Mouse (Mus musculus): ENCODE results near the gene Hoxd11.

The Hoxd11 gene

DNA sequence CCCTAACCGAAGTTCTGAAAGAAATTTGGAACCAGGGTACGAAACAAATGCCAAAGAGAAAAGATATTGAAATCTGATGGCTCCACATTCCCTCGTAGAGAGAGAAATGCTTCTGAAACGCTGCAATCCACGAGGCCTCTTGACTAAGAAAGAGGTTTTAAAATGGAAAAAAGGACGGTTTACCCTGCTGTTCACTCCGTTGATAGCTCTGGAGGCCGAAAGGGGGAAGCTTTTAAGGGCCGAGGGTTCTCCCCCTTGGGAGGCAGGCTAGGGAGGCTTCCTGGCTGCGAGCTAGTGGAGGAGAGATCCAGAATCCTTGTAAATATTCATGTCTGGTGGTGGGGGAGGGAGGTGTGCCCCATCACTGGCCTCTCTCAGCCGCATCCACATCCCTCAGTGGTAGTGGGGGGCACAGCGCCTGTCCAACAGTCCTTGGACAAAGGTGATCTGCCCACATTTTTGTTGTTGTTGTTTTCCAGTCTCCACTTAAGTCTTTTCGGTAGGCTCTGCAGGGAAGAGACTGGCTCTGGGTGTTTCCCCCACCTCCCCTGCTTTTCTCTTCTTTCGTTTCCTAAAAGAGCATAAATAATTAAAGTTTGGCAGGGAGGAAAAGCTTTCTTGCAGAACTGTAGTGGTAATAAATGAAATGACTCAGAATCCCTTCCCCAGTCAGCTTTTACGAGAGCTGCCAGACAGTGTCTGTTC, at the start of gene Hoxd11:
TSS of gene Hoxd11 (plus strand) at position 667 of the 705 bp plus-strand sequence.
- DNase-seq (ENCODE audit: low read depth), result no peak

GRCm38 (mm10) chr2:74635412-74635811, 43.9 kb upstream of the Hoxd11 start:
- DNase-seq (ENCODE audit: low read depth), result no peak

- DNase-seq (ENCODE audit: low read depth), result no peak
Measured at GRCm38 (mm10) chr2:74642431-74642830, 36.9 kb upstream of the Hoxd11 start.

- no peak for DNase-seq (ENCODE audit: low read depth)
Measured at GRCm38 (mm10) chr2:74645631-74646030, 33.7 kb upstream of the Hoxd11 start.

- no peak for DNase-seq (ENCODE audit: low read depth)
Measured at GRCm38 (mm10) chr2:74647082-74647864, 32.1 kb upstream of the Hoxd11 start.

DNA sequence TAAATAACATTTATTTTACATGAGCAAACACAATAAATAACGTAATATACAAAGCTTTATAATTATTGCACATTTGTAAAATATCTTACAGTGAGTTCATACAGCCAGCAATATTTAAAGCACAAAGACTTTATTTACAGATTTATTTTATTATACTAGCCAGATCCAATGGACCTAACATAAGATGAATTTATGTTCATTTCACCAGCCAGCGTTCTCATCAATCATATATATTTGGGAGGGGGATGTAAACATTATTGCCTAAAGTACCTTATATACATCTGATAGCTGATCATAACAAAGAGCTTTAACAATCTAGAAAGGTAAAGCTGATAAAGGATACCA, 26.4 kb upstream of the Hoxd11 start:
- no peak for DNase-seq (ENCODE audit: low read depth)

DNA sequence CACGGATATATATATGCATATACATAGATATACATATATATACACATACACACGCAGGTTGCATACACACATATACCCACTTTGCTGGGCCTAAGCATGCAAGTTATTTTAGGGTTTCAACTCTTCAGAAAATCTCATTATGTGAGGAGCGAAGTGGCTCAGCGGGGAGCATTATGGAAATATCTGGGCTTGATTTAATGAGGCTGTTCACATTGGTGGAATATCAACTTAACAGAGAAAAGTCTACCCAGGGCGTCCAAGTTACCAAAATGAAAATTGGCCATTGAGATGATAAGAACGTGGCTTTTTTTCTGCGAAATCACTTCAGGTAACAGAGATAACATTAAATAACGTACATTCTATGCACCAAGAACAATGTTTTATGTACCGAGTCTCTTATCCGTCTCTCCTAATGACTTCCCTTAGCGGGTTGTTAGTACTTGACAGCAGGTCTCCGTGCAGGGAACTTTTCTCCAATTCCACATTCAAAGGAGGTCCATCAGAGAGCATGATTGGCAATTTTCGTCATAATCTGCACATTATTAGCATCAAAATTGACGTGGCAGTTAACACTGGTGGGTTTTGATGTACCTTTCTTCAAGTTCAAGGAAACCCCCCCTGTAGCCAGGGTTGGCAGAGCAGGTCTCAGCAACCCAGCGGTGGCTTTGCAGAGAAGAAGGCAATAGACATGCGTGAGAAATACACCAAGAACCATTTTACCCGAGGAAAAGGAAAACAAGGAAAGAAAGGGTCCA, 25.4 kb upstream of the Hoxd11 start:
- no peak for DNase-seq (ENCODE audit: low read depth)

DNA sequence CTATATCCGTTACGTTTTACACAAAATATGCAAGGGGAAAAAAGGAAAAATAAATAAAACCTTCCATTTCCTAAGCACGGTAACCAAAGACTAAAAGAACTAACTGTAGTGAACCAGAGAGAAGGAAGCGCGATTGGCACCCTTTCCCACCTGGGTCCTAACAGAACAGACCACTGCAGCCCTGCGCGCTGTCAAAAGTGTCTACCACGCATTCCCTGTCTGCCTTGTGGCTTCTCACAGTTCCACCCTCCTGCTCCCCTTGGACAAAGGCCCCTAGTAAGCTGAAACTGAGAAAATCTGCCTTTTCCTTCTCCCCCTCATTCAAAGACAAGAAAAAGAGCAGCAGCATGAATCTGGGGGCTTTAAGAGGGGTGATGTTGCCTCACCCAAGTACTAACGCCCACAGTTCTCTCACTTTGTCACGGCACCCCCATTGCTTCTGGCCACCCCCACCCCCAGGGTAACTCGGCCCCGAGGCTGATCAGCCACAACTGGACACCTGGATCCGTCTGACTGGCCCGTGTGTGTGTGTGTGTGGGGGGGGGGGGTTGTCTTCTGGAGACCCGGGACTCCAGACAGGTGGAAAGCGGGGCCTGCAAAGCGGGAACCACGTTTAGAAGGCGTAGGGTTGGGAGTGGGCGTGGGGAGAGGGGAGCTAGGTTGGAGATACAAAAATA, 24.5 kb upstream of the Hoxd11 start:
- no peak for DNase-seq (ENCODE audit: low read depth)

- no peak for DNase-seq (ENCODE audit: low read depth)
Measured at GRCm38 (mm10) chr2:74655420-74655781, 24.0 kb upstream of the Hoxd11 start.

DNA sequence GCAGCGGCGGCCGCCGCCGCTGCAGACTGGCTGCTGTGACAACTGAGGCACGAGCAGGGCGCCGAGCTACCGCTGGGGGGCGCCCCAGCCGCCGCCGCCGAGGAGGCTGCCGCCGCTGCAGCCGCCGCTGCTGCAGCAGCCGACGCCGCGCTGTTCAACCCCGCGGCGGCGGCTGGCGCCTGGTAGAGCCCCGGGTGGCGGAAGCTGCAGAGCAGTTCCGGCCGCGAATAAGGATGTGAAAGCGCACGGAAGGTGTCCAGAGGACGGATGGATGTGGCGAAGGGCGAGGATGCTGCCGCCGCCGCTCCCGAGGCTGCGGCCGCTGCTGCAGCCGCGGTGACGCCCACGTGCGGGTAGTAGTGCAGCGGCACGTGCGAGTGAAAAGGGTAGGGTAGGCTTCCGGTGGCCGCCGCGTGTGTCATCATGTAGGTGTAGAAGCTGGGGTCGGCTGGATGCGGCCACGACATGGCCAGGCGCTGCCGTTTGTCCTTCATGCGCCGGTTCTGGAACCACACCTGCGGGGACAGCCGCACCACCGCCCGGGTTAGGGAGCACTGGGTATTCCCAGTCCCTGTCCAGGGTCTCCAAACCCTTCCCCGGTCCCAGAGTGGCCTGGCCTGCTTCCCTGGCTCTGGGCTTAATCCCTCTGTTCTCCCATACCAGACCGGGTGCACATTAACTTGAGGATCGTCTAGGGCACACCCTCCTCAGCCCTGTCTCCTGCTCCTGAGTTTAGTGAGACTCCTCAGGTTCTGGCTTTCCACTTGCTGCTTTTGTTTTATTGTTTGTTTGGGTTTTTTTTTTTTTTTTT, 23.3 kb upstream of the Hoxd11 start:
- DNase-seq (ENCODE audit: low read depth), result no peak

DNA sequence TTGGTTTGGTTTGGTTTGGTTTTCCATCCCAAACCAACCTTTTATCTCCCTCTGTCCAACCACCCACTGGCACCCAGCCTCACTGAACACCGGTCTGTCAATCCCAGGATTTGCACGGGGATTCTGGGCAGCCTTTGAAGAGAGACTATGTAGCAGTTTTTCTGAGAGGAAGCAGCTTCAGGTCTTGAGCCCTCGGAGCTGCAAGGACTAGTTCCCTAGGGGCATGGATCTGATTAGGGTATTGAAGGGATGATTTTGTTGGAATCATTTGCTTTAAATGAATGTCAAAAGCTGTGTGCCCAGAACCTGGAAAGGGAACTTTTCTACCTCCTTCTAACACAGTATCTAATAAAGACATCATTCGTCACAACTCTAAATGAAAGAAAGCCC, 22.7 kb upstream of the Hoxd11 start:
- DNase-seq (ENCODE audit: low read depth), result no peak

DNA sequence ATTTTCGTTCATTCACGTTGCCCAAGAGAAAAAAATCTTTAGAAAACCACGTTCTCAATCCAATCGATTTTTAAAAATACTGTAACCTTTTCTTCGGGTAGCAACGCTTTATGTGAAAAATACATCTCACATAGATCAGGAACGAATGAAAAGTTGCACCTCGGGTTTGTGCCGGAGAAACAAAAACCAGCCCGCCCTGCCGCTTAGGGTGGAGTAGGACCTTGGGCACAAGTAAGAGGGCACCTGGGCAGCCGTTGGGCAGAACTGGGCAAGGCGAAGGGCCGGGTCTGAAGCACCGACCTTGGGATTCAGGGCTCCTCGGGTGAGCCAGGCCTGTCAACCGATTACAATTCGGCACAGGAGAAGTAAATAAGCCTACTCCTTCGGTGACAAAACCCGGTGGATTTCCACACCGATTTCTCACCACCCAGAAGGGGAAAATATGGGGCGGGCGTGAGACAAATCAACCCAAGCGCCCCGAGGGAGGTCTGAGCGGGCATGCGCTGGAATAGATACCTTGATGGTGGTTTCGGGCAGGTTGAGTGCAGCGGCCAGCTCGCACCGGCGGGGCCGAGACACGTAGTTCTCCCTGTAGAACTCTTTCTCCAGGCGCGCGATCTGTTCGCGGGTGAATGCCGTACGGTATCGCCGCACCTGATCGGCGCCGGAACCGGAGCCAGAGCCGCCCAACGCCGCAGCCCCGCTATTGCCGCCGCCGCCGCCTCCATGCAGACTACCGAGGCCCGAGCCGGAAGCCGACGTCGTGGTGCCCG, 21.9 kb upstream of the Hoxd11 start:
- DNase-seq (ENCODE audit: low read depth), result no peak

DNA sequence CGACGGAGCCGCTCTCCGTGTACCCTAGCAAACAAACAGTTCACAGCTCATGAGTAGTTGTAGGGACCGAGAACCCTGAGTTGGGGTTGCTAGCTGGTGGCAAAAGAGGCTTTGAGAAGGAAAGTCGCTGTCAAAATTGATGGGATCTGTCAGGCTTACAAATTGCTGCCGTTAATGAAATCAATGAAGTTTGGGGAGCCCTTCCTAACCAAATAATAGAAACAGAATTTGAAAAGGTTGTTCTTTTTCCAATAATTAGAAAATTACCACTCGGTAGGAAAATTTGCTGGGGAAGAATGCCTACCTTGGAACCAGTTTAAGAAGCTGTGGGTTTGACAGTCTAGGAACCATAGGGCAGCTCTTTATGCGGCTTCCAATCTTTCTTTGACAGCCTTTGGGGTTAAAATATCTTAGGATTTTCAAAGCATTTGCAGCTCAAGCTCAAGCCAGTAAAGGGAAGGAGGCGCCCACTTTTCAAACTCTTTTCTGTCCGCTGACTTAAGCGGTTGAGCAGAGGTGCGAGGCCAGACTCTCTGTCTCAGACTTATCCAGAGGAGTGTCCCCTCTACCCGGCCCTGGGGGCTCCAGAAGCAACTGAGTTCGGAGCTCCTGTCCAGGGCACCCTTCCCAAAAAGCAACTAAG, 21.2 kb upstream of the Hoxd11 start:
- DNase-seq (ENCODE audit: low read depth), result no peak

DNA sequence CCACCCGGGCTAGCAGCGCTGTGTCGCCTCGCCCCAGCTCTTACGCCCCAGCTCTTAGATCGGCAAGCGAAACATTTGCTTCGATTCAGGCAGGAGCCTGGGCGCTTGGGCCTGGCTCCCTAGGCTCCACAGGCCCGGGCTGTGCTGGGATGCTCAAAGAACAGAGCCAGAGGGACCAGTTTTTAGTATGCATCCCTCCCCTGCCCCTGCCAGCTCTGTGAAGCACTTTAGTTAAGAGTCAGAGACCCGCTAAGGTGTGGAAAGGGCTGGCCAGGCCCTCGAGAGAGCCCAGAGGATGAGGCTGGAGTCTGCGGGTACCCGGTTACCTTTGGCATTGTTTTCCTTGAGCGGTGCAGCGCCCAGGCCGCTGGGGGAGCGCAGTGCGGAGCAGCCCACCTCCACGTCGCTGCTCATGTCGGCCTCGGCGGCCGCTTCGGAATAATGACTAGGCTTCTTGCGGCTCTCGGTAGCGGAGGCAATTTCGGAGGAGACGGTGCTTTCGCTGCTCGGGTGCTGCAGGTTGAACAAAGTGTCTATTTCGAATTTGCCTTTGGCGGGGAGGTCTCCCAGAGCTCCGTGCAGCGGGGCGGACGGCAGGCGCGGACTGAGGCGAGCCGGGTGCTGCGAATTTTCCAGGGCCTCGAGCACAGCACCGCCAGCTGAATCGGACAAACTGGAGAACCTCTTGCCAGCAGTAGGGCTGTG, 20.5 kb upstream of the Hoxd11 start:
- DNase-seq (ENCODE audit: low read depth), result no peak

DNA sequence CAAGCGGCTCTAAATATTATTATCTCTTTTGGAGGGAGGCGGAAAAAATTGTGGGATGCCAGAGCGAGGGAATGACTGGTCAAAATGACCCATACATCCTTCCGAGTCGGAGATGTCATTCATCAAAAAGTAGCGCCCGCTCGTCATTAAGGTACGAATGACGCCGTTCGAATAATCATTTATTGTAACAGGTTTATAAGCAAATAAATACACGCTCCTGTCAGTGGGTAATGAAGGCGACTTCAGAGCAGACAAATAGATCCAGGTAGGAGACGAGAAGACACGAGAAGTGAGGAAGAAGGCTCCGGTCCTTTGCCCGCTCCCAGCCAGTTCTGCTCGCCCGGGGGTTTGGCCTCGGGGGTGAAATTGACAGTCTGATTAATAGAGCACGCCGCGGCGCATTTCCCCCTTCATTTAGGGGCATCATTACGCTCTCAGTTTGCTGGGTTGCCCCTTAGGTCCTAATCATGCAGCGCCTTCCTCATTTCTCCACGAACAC, 19.8 kb upstream of the Hoxd11 start, which contains the start of gene Evx2:
TSS of gene Evx2 (minus strand) at position 51 of the 499 bp plus-strand sequence.
- DNase-seq (ENCODE audit: low read depth), result no peak

- no peak for DNase-seq (ENCODE audit: low read depth)
Measured at GRCm38 (mm10) chr2:74660421-74661375, 18.7 kb upstream of the Hoxd11 start.

GRCm38 (mm10) chr2:74661685-74662084, 17.7 kb upstream of the Hoxd11 start:
- DNase-seq (ENCODE audit: low read depth), result no peak

GRCm38 (mm10) chr2:74663291-74663925, 15.9 kb upstream of the Hoxd11 start:
- no peak for DNase-seq (ENCODE audit: low read depth)

Data from c-Kit-positive CD71-negative TER-119-negative erythroid progenitor cells, embryonic 14.5 days (primary cell).